Mouse (Mus musculus) heart, postnatal 0 days (tissue): ENCODE measurements at regions not wholly inside any gene's neighbourhood (a gene's known extent, or its start where the extent isn't known, plus 50 kb on each side); places are given as distances from the start of the nearest gene placed in this dataset.

ENCODE experiments used
- ATAC-seq: fragments of 200-750 bp; cut with Nextera tagmentation; 2 replicates; pipeline ENCODE4 v1.8.0; 2017; ENCODE audit warnings: low read depth, moderate number of reproducible peaks, moderate library complexity; ENCODE audit not compliant: insufficient read depth
- DNase-seq: peaks from one replicate; pipeline ENCODE4 v3.0.0-alpha.2; 2016; ENCODE audit warnings: low spot score
- H3K27ac ChIP-seq: fragments of 300-500 bp; sonication (generic); 2 replicates; pipeline ENCODE4 v1.5.1; 2014; ENCODE audit warnings: low read depth, mild to moderate bottlenecking
- H3K27me3 ChIP-seq: fragments of 300-500 bp; sonication (generic); 2 replicates; pipeline ENCODE4 v1.6.1; 2014; ENCODE audit warnings: low read length, mixed read lengths; ENCODE audit not compliant: control insufficient read depth, insufficient read depth
- H3K36me3 ChIP-seq: fragments of 300-500 bp; sonication (generic); replicated peaks from 2 replicates; pipeline ENCODE4 v1.6.1; 2014; ENCODE audit warnings: low read length, mixed read lengths; ENCODE audit not compliant: control insufficient read depth, insufficient read depth
- H3K4me1 ChIP-seq: fragments of 300-500 bp; sonication (generic); 2 replicates; pipeline ENCODE4 v1.6.1; 2014; ENCODE audit warnings: antibody characterized with exemption; ENCODE audit not compliant: control insufficient read depth, insufficient read depth
- H3K4me2 ChIP-seq: fragments of 300-500 bp; sonication (generic); 2 replicates; pipeline ENCODE4 v1.6.1; 2014; ENCODE audit warnings: low read depth, mild to moderate bottlenecking, low read length, moderate library complexity
- H3K4me3 ChIP-seq: fragments of 300-500 bp; sonication (generic); 2 replicates; pipeline ENCODE4 v1.5.1; 2014; ENCODE audit warnings: low read depth, low read length
- H3K9ac ChIP-seq: fragments of 300-500 bp; sonication (generic); replicated peaks from 2 replicates; pipeline ENCODE4 v1.6.1; 2014; ENCODE audit warnings: low read depth, low read length, mixed read lengths
- H3K9me3 ChIP-seq: fragments of 300-500 bp; sonication (generic); replicated peaks from 2 replicates; pipeline ENCODE4 v1.6.1; 2016; ENCODE audit warnings: low read length; ENCODE audit not compliant: control insufficient read depth
- CTCF ChIP-seq: IDR thresholded peaks from 2 replicates; pipeline ENCODE4 v1.5.1; 2016; ENCODE audit warnings: antibody characterized with exemption, control low read depth, low read depth
- EP300 ChIP-seq: IDR thresholded peaks from 2 replicates; pipeline ENCODE4 v1.6.1; 2016; ENCODE audit warnings: antibody characterized with exemption, low read depth
- WGBS: fragments of 180-500 bp; shearing (Covaris S2); extraction: QIAGEN DNeasy Blood & Tissue Kit; methylation state at CpG from one replicate; pipeline ENCODE4 v1.1.7; 2014; 5-methylcytosine and 5-hydroxymethylcytosine counted together

GRCm38 (mm10) chr13:69373101-69373815 is 160.3 kb upstream of the Nsun2 start:
- no peaks in the 10 kb centered on the region for H3K4me1 ChIP-seq
- 55% methylated on average over 6 of the region's 6 CpGs for WGBS
- peaks cover 7% of the 10 kb centered on the region for H3K9me3 ChIP-seq
- H3K4me3 ChIP-seq = no peak overlapping the region
- no peak overlapping the region for H3K9ac ChIP-seq
- ATAC-seq = no peak
- no peak overlapping the region for H3K4me2 ChIP-seq
- H3K27me3 ChIP-seq = no peaks in the 10 kb centered on the region
- H3K36me3 ChIP-seq = no peaks in the 10 kb centered on the region
- no peak overlapping the region for H3K27ac ChIP-seq
- no peak for DNase-seq
- no peak for TF ChIP-seq EP300
- TF ChIP-seq CTCF = no peak

DNA sequence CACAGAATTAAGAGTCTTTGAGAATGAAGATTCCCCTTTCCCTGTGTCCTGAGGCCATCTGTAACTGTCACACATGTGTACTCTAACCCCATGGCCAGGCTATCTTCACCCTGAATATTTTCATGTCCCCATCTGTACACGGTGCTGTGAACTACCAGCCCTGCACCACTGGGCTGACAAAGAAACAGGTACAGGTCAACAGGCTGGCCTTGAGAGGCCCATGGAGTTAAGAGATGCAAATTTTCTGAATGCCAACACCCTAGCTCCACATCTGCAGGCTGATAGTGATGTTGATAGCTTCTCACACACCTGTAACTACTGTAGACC is 159.8 kb upstream of the Nsun2 start:
- H3K4me1 ChIP-seq = no peaks in the 10 kb centered on the region
- H3K4me3 ChIP-seq = no peak overlapping the region
- H3K27me3 ChIP-seq = no peaks in the 10 kb centered on the region
- H3K36me3 ChIP-seq = no peaks in the 10 kb centered on the region
- H3K9me3 ChIP-seq = peaks cover 3% of the 10 kb centered on the region; the same call in 1 of the 2 replicates
- H3K4me2 ChIP-seq = no peak overlapping the region
- H3K27ac ChIP-seq = no peak overlapping the region
- DNase-seq (no peak), ATAC-seq (no peak)
- 48% methylated on average over 1 of the region's 1 CpGs for WGBS
- TF ChIP-seq CTCF (no peak), EP300 (no peak)
- H3K9ac ChIP-seq = no peak overlapping the region

- H3K36me3 ChIP-seq = no peaks in the 10 kb centered on the region
- no peak for ATAC-seq
Observed at GRCm38 (mm10) chr13:69380403-69380802, 153.1 kb upstream of the Nsun2 start.

DNA sequence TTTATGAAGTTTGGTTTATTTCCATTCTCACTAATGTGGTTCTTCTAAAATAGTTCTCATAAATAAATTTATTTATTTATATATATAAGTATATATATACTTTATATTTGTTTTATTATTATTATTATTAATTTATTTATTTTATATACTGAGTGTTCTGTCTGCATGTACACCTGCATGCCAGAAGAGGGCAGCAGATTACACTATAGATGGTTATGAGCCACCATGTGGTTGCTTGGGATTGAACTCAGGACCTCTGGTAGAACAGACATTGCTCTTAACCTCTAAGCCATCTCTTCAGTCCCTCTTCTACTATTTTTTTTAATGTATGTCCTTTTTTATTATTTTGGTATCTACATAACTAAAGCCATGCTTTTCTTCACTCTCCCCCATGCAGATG is 148.8 kb upstream of the Nsun2 start:
- TF ChIP-seq EP300 (no peak), CTCF (peak; percentile 33)
- ATAC-seq (no peak), DNase-seq (no peak)
- H3K4me2 ChIP-seq = no peak overlapping the region
- no peak overlapping the region for H3K4me3 ChIP-seq
- no peaks in the 10 kb centered on the region for H3K9me3 ChIP-seq
- H3K27ac ChIP-seq = no peak overlapping the region
- H3K27me3 ChIP-seq = no peaks in the 10 kb centered on the region
- H3K4me1 ChIP-seq = no peaks in the 10 kb centered on the region
- H3K9ac ChIP-seq = no peak overlapping the region
- no peaks in the 10 kb centered on the region for H3K36me3 ChIP-seq

More at GRCm38 (mm10) chr13:69380403-69380802, 153.1 kb upstream of the Nsun2 start:
- Histone ChIP-seq H3K9ac (no peak overlapping the region), H3K4me1 (no peaks in the 10 kb centered on the region), H3K4me3 (no peak overlapping the region), H3K27me3 (no peaks in the 10 kb centered on the region), H3K9me3 (no peaks in the 10 kb centered on the region), H3K27ac (no peak overlapping the region), H3K4me2 (no peak overlapping the region)
- TF ChIP-seq EP300 (no peak), CTCF (no peak)
- no peak for DNase-seq
- WGBS = 61% methylated on average over 4 of the region's 4 CpGs

DNA sequence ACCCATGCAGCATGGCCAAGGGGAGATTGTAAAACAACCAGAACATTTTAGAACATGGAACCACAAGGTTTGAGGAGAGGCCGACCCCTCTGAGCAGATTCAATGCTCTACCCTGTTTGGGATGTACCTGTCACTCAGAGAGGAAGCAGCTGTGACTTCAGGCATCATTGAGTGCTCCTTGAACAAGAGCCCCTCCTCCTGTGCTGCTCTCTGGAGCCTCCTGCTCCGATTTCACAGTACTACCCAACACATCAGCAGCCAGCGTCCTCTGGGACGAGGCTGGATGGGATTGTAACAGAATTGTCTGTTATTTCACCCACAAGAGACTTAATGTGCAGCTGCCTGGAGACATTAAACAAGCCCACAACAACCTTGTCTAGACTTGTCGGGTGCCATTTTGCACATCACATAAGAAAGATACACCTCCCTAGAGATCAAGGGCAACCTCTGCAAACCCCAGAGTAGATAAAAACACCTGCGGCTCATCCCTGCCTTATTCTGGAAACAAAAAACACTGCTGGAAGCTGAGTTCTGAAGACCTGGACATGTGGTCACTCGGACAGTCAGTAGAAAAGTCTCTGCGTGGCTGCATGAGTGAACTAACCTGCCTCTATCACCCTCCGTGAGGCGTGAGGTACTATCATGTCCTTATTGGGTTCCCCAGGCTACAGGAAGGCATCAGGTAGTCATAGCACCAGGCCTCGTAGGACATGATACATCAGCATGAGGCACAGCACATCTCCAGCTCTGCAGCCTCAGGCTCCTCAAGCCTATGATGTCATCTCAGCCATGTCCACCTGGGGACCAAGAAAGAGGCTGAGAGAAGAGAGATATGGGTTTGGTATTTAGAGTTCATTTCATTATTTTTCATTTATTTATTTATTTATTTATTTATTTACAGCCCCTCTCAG is 140.4 kb upstream of the Nsun2 start:
- DNase-seq (no peak), ATAC-seq (no peak)
- WGBS = 71% methylated on average over 11 of the region's 11 CpGs
- Histone ChIP-seq H3K9me3 (no peaks in the 10 kb centered on the region), H3K9ac (no peak overlapping the region), H3K4me3 (no peak overlapping the region), H3K27ac (no peak overlapping the region), H3K4me2 (no peak overlapping the region), H3K36me3 (no peaks in the 10 kb centered on the region), H3K4me1 (no peaks in the 10 kb centered on the region), H3K27me3 (no peaks in the 10 kb centered on the region)
- no peak for TF ChIP-seq EP300
- TF ChIP-seq CTCF = no peak
